Mouse (Mus musculus): ENCODE results near the gene Kctd14.
A peak's percentile ranks its signal among the peaks of the same experiment; 100 is the strongest.
"Not testable (repeated sequence)": the region's sequence is repeated elsewhere in the genome, so short reads cannot be mapped to it uniquely, and the experiment has no call there.

The Kctd14 gene

DNA sequence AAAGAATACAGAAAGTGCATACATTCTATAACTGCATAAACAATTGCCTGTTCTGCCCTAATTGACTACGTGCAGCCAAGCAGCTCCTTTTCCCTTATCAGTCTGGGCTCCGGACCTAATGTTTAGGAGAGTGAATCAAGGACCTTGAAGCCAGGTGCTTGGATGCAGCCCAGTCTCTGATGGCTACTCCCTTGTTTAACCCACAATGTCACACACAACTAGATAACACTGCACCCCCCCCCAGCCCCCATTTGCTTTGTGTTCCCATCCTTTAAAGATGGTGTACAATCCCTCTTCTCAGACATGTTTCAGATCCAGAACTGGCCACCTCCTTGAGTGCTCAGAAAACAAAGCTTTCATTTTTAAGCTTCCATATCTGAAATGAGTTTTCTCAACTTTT is at the start of gene Kctd14:
Gene Kctd14, plus strand, starts transcription at position 301 of the 400 bp plus-strand sequence.
- not testable (repeated sequence) for DNase-seq

DNA sequence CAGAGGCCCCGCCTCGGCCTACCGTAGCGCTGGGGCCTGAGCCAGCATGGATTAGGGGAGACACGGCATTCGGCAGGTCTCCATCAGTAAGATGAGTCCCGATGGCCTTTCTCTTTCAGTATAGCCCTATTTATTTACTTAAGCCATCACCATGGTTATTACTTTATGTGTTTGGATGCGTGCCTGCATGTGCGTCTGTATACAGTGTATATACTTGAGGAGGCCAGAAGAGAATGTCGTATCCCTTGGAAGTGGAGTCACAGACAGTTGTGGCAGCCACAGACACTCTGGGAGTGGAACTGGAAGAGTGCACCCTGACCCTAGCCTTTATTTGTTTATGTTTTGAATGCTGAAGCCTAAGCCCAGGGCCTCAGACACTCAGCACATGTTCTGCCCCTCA is 44.0 kb upstream of the Kctd14 start:
- no peak for DNase-seq

DNA sequence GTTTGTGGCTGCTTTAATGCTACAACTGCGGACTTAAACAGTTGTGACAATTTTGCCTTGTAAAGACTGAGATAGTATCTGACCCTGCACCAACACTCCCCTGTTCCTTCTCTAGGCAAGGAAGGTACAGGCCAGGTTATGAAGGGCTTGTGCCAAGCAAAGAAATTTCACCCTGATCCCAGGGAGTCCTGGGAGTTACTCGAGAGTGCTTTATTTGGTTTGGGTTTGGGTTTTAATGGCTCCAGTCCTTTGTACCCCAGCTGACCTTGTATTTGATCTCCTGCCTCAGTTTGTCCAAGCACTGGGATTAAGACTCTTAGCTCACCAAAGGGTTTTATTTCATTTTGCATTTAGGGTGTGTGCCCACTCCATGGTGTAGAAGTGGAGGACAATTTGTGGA is 40.0 kb upstream of the Kctd14 start:
- no peak for DNase-seq

DNA sequence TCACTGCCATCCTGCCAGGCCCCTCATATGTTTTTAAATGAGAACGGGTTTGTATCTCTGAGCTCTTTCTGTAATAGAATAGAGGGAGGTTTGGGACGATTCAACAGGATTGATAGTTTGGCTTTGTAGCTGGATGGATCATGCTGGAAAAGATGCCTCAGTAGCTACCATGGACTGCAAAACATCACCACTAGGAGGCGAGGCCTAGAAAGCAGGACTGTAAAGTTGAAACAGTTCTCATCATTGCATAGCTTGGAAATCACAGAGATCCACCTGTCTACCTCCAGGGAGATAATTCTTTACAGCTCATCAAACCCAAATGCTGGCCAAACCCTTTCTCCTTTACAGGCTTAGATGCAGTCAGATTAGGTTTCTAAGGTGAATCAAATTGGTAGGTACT is 39.5 kb upstream of the Kctd14 start:
- no peak for DNase-seq

DNA sequence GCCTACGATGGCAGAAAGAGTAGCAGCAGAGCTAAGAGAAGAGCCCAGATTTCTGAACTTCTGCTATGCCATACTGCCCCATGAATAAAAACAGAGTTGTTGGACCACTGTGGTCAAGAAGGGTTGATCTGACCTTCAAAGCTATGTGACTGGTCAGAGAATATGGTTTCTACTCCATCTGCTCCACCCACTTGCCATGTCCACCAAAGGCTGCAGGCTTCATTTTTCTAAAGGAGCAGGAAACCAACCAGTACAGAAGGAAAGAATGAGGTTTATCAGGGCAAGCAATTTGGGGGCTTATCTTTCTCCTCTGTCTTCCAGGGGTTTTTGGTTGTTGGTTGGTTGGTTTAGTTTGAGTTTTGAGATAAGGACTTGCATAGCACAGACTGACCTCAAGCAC is 37.1 kb upstream of the Kctd14 start:
- DNase-seq, result no peak

DNA sequence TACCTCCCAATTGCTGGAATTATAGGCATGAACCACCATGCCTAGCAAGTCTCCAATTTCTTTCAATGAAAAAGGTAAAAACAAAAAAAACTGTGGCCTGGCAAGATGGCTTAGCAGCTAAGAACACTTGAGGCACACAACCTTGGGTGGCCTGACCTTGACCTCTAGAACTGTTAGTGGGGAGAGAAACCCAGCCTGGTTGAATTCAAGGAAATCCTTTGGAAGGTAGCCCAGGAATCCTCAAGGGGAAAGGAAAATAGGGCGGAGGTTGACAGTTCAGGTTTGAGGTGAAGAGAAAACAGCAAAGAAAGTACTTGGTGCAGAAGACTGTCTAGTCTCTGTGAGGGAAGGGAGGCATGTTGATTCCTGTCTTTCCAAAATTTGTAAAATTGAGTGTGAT is 36.7 kb upstream of the Kctd14 start:
- DNase-seq, result peak in 1 of 2 experiments; percentile 31

DNA sequence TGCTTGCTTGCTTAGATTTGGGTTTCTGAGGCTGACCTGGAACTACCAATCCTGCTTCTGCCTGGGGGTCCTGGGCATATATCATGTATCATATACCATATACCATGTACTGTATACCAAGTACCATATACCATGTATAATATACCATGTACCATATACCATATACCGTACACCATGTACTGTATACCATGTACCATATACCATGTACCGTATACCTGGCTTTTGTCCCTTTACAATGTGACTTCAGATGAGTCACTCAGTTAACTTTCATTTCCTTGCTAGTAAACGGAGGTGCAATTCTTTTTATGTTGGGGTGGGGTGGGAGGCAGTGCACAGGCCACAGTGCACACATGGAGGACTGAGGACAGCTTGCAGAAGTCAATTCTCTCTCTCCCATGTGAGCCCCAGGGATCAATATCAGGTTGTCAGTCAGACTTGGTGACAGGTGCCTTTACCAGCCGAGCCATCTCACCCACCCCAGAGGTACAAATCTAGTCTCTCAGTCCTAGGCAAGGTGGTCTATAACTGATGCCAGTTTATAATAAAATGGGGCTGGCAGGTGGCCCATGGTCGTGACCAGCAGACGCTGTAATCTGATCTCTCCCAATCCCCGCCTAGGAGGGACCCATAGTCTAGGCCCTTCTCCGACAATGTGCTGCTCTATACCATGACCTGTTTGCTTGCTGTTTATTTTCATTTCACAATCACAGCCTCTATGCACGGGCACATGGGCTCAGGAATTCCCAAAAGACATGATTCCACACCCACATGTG is 36.0 kb upstream of the Kctd14 start:
- no peak for DNase-seq

DNA sequence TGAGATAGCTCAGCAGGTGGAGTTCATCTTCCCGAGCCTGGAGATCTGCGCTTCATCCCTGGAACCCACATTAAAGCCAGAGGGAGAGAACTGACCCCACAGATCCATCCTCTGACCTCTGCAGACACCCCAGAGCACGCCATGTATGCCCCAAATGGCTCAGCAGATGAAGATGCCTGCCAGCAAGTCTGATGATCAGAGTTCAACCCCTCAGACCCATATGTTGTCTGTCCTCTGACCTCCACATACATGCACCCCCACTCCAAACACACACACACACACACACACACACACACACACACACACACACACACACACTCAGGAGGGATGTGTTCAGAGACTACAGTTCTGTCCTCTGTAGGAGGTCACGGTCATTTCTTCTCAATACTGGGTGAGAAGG is 34.6 kb upstream of the Kctd14 start:
- no peak for DNase-seq

DNA sequence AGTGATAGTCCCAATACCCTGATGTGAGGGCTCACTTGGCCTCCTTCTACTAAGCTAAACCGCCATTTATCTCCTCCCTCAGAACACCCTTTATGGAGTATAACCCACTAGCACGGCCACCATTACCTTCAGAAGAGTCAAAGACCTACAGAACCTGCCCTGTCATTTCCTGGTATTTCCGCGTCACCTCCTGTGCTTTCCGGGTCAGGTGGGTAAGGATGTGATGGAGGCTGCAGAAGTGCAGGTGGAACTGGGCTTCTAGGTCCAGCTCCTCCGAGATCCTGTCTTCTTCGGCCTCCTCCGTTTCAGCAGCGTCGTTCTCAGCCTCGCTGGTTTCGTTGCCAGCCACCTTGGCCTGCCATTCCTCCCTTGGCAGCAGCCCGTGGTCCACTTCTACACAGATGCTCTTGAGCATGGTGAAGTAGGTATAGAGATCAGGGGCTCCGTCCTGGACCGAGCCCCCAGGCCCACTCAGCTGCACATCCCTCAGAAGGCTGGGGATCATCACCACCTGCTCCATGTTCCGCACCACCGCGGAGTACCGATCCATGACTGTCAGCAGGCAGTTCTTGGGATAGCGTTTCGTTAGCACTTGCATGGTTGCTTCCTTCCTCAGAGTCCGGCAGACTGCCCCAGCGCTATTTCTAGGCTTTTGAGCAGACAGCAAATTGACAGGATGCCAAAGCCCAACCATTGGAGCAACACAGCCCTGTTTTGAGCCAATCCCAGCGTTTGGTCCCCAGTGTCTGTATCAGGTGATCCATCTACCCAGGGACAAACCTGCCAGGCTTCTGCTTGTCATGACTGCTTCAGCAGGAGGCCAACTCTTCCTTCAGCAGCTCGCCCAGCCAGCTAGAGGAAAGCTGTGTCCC is 34.0 kb upstream of the Kctd14 start, which contains the start of gene Thrsp:
Gene Thrsp, minus strand, starts transcription at position 825 of the 872 bp plus-strand sequence.
- DNase-seq, result peak; percentile 55 to 69

DNA sequence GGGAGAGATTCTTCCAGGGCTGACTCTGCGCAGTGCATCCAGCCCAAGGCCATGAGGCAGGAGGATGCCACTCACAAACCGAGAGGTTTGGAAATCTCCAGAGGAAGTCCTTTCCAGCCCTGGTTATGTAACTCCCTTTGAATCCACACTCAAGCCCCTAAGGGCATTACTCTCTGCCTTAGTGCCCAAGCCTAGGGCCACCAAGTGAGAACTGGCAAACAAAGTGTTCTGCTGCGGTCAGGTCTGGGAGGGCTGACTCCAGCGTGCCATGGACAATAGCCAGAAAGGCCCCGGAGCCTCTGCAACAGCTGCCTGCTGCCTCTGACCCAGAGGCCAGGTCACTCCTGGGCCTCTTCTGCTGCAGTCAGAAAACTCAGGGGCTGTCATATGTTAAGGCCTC is 32.4 kb upstream of the Kctd14 start:
- DNase-seq, result peak; percentile 67 to 80

DNA sequence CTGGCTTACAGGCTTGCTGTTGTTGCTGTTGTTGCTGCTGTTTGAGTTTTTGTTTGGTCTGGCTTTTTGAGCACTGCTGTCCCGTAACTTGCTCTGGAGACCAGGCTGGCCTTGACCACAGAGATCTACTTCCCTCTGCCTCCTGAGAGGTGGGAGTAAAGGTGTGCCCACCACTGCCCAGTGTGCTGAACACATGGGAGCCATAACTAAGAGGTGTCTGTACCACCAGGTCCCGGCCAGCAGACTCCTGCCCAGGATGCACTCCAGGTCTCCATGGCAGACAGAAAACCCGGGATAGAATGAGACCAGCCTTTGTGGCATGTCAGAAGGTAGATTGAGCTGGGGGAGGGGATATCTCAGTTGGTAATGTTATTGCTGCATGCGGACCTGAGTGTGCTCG is 32.0 kb upstream of the Kctd14 start:
- DNase-seq, result no peak

DNA sequence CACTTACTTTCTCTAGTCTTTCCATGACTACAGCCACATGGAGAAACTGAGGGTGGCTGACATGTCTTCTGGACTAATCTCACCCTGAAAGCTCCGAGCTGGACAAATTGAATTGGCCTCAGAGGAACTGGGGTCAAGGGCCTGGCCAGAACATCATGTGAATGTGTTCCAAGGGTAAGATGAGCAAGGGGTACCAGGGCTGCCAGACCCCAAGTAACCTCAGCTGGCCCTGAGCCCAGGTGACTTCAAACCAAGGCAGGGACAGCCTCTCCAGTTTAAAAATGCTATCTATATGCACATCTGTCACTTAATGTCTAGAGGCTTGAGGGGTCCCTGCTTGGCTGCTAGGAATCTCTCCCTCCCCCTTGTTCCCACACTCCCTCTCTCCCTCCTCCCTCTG is 30.7 kb upstream of the Kctd14 start:
- no peak for DNase-seq

DNA sequence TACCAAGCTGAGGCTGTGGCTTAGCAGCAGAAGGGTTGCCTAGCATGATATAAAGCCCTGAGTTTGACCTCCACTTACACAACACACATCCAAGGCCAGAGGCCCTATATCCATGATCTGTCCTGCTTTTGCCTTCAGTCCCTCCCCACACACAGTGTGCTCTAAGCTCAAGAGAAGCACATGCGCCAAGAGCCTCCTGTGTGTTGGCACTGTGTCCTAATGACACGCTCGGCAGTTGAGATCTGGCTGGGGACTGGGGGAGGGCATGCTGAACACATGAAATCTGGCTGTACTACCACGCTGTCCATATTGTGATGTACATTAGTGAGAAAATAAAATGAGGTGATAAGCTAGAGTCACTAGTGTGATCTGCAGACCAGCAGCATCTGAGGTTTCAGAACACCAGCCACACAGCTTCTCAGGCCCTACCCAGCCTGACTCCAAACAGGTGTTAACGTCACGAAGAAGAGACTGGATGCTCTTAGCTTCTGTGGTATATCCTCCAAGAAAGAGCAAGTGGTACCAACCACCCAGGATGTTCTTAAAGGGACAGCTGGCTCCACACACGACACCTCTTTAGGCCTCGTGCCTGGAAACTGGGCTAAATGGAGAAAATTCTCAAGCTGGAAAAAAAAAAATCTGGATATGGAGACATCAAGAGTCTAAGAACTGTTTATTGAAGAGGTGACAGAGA is 30.0 kb upstream of the Kctd14 start:
- DNase-seq, result peak in 1 of 2 experiments; percentile 21

DNA sequence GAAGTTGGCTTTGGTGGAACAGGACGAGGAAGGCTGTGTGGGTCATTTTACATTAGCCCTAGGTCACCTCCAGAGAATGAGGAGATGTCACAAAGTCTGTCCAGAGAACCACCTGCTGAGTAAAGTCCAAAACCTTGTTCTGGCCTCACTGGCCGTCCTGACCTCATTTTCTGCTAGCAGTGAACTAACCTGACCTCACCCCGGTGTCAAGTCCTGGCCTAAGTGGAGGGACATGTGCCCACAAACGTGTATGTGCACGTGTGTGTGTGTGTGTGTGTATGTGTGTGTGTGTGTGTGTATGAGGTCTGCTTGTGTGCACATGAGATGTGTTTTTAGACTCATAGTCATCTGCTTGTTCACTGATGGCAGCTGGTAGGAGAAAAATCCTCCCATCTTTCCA is 27.4 kb upstream of the Kctd14 start:
- no peak for DNase-seq

DNA sequence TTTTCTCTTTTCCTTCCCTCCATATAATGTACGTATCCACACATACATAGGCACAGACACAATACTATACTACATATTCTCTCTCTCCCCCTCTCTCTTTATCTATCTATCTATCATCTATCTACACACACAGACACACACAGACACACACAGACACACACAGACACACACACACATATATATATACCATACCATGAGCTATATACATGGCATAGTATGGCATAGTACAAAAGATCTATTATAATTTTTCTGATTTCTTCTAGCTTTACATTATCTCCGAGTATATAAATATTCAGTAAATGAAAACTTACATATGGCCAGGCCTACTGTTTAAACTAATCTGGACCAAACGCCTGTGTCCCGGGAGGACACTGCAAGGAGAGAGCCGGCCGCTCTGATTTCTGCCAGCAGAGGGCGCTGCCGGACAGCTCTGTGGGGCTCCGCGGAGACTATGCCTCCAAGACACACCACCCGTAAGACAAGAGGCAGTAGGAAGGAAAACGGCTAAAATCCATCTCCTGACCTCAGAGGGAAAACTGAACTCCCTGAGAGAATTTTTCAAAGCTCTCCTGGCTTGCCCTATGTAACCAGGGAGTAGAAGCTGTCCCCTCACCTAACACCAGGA is 26.4 kb upstream of the Kctd14 start:
- DNase-seq, result peak; percentile 72 to 85

DNA sequence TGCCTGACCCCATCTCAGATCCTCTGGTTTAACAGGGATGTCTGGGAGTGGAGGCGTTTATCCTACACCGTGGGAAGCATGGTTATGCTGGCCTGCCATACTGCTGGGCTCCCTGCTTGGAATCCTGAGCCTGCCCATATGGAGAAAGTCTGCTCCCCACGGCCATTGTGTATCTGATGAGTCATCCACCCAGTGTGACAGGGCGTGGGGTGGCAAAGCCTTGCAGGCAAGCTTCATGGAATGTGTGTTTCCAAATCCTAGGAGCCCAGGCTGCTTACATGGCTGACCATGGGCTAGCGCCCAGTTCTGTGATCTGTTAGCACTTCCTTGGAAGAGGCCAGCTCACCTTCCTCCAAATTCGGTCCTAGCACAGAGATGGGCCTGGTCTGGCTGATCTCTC is 24.6 kb upstream of the Kctd14 start:
- no peak for DNase-seq

DNA sequence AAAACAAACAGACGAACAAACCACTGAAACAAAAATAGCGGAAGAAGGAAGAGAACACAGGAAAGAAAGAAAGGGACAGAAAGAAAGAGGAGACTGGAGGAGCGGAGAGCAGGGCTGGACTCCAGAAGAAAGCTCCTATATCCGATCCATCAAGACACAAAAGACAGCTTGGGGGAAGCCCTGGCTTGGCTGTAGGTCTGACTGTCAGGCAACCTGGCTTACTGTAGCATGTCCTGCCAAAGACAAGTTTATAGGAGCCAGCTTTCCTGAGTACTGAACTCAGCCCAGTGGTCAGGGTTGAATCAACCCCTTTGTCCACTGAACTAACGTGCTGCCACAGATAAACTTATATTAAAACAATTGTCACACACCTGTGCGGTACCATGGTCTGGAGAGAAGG is 23.8 kb upstream of the Kctd14 start:
- DNase-seq, result no peak

DNA sequence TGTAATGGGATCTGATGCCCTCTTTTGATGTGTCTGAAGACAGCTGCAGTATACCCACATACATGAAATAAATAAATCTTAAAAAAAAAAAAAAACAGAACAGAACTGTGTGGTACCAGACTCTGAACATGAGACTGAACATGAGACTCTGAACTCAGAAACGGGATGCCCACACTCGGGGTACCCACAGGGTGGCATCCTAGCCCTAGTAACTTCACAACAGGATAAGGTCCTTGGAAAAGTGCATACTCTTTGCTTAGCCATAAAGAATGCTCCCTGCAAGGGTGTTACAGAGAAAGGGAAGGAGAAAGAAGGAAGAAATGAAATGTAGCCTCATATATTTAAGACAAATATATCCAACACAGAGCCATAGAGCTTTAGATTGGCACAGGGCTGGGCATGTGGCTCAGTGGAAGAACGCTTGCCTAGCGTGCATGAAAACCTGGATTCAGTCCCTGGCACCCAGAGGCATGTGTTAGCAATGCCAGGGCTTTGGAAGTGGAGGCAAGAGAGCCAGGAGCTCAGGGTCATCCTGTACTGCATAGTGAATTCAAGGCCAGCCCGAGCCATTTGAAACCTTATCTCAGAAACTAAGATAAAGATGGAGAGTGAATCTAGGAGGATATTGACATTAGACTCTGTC is 23.2 kb upstream of the Kctd14 start:
- DNase-seq, result no peak

DNA sequence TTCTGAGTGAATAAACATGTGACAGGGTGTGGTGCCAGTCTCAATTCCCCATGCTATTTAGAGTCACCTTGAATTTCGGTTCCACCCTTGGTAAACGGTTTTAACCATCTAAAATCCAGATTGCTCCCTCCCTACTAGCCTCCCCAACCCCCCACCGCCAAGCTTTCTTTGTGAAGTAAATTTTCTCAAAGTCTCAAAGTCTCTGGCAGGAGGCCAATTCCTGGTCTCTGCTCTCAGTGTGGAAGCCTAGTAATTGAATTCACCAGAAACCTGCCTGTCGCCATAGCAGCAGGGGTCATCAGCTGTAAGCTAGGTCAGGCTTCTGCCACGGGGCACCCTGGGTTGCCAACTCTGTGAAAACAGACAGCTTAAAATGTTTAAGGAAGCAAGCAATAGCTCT is 21.4 kb upstream of the Kctd14 start:
- DNase-seq, result no peak

DNA sequence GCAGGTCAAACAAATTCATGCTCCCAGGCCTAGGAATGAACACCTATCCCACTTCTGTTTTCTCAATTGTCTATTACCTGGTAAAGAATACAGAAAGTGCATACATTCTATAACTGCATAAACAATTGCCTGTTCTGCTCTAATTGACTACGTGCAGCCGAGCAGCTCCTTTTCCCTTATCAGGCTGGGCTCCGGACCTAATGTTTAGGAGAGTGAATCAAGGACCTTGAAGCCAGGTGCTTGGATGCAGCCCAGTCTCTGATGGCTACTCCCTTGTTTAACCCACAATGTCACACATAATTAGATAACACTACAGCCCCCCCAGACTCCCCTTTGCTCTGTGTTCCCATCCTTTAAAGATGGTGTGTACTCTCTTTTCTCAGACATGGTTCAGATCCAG is 17.6 kb upstream of the Kctd14 start:
- not testable (repeated sequence) for DNase-seq

DNA sequence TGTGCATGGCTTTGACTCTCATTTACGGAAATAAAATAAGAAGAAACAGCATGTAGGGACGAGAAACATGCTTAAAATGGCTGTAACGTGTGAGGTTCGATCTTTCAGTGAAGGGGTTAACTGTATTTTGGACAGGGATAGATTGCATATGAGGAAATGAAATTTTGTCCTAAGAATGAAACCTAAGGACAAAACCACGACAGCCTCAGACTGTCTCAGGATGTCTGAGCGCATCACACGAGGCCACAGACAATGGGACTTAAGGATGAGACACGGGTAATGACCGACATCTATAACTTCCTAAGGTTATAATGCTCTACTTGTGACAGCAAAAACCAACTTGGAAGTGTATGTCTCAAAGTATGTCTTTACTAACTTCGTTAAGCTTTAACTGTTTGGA is 16.6 kb upstream of the Kctd14 start:
- no peak for DNase-seq

DNA sequence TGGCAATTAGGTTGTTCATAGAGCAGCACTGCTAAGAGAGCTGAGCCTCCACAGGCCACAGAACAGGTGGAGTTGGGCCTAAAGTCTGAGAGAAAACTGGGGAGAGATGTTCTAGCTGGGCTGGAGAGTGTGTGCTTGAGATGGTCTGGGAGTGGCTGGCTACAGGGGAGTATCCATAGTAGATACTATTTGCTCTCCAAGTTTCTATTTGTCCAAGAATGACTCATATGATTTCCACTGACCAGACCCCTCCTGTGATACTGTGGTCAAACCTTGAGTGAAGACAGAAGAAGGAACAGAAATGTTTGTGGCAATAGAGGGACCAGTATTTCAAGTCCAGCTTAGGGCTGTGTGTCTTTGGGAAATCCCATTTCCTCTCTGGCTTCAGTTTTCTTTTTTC is 12.1 kb upstream of the Kctd14 start:
- DNase-seq, result peak in 1 of 2 experiments; percentile 38

Measured in lung, adult 18-20 months (tissue).